Mouse (Mus musculus): ENCODE results near the gene Ppp6r3.
"Not testable (repeated sequence)": the region's sequence is repeated elsewhere in the genome, so short reads cannot be mapped to it uniquely, and the experiment has no call there.

Ppp6r3 gene

GRCm38 (mm10) chr19:3576451-3577264, 1.1 kb upstream of the Ppp6r3 start:
- no peak for DNase-seq (ENCODE audit: extremely low read depth, low read depth, low spot score)

GRCm38 (mm10) chr19:3575276-3575631, 295 bp downstream of the Ppp6r3 start:
- DNase-seq (ENCODE audit: extremely low read depth, low read depth, low spot score): no peak

GRCm38 (mm10) chr19:3574593-3575094, 905 bp downstream of the Ppp6r3 start:
- no peak for DNase-seq (ENCODE audit: extremely low read depth, low read depth, low spot score)

- DNase-seq (ENCODE audit: extremely low read depth, low read depth, low spot score): no peak
Observed at GRCm38 (mm10) chr19:3564309-3564708, 11.2 kb downstream of the Ppp6r3 start.

- DNase-seq (ENCODE audit: extremely low read depth, low read depth, low spot score): no peak
Observed at GRCm38 (mm10) chr19:3562752-3563151, 12.8 kb downstream of the Ppp6r3 start.

- DNase-seq (ENCODE audit: extremely low read depth, low read depth, low spot score): no peak
Observed at GRCm38 (mm10) chr19:3562298-3562697, 13.3 kb downstream of the Ppp6r3 start.

- no peak for DNase-seq (ENCODE audit: extremely low read depth, low read depth, low spot score)
Observed at GRCm38 (mm10) chr19:3556169-3556827, 19.3 kb downstream of the Ppp6r3 start.

GRCm38 (mm10) chr19:3554785-3555184, 20.8 kb downstream of the Ppp6r3 start:
- DNase-seq (ENCODE audit: extremely low read depth, low read depth, low spot score): no peak

GRCm38 (mm10) chr19:3551573-3552159, 23.9 kb downstream of the Ppp6r3 start:
- no peak for DNase-seq (ENCODE audit: extremely low read depth, low read depth, low spot score)

- no peak for DNase-seq (ENCODE audit: extremely low read depth, low read depth, low spot score)
Observed at GRCm38 (mm10) chr19:3550101-3550500, 25.4 kb downstream of the Ppp6r3 start.

- DNase-seq (ENCODE audit: extremely low read depth, low read depth, low spot score): no peak
Observed at GRCm38 (mm10) chr19:3549263-3549662, 26.3 kb downstream of the Ppp6r3 start.

- DNase-seq (ENCODE audit: extremely low read depth, low read depth, low spot score): no peak
Observed at GRCm38 (mm10) chr19:3548311-3548710, 27.2 kb downstream of the Ppp6r3 start.

- no peak for DNase-seq (ENCODE audit: extremely low read depth, low read depth, low spot score)
Observed at GRCm38 (mm10) chr19:3544995-3545394, 30.6 kb downstream of the Ppp6r3 start.

GRCm38 (mm10) chr19:3542591-3542990, 33.0 kb downstream of the Ppp6r3 start:
- DNase-seq (ENCODE audit: extremely low read depth, low read depth, low spot score): no peak

- no peak for DNase-seq (ENCODE audit: extremely low read depth, low read depth, low spot score)
Observed at GRCm38 (mm10) chr19:3540997-3541396, 34.6 kb downstream of the Ppp6r3 start.

- DNase-seq (ENCODE audit: extremely low read depth, low read depth, low spot score): no peak
Observed at GRCm38 (mm10) chr19:3540254-3540653, 35.3 kb downstream of the Ppp6r3 start.

GRCm38 (mm10) chr19:3539456-3539855, 36.1 kb downstream of the Ppp6r3 start:
- no peak for DNase-seq (ENCODE audit: extremely low read depth, low read depth, low spot score)

- DNase-seq (ENCODE audit: extremely low read depth, low read depth, low spot score): no peak
Observed at GRCm38 (mm10) chr19:3537658-3538057, 37.9 kb downstream of the Ppp6r3 start.

- no peak for DNase-seq (ENCODE audit: extremely low read depth, low read depth, low spot score)
Observed at GRCm38 (mm10) chr19:3534945-3535344, 40.6 kb downstream of the Ppp6r3 start.

- not testable (repeated sequence) for DNase-seq (ENCODE audit: extremely low read depth, low read depth, low spot score)
Observed at GRCm38 (mm10) chr19:3533266-3533966, 42.1 kb downstream of the Ppp6r3 start.

GRCm38 (mm10) chr19:3532717-3533260, 42.8 kb downstream of the Ppp6r3 start:
- no peak for DNase-seq (ENCODE audit: extremely low read depth, low read depth, low spot score)

All from fat pad, adult 2 months (tissue).